Mouse (Mus musculus) bone marrow, adult 2 months (tissue): Measurements from ENCODE around the gene Casp9.
"Not testable (repeated sequence)": the region's sequence is repeated elsewhere in the genome, so short reads cannot be mapped to it uniquely, and the experiment has no call there.

Experiments
- CTCF ChIP-seq: fragments of 200-500 bp; IDR thresholded peaks from 2 replicates; pipeline ENCODE4 v1.5.1; 2011; ENCODE audit warnings: low read length, control low read depth; ENCODE audit not compliant: control insufficient read depth, insufficient read depth
- POLR2A ChIP-seq: fragments of 200-500 bp; IDR thresholded peaks from 2 replicates; pipeline ENCODE4 v1.6.1; 2011; ENCODE audit warnings: low read depth, mild to moderate bottlenecking, control low read depth, low read length, borderline replicate concordance; ENCODE audit not compliant: control insufficient read depth

GRCm38 (mm10) chr4:141773019-141773418 lies 20.4 kb upstream of the Casp9 start:
- not testable (repeated sequence) for TF ChIP-seq CTCF, POLR2A
